Mouse (Mus musculus) lung, embryonic 14.5 days (tissue): ENCODE data around the gene Syn3. TPM values are rescaled to one million over a fixed set of nuclear protein-coding genes. Genes with fewer than 3 reads are reported as not detected.
A peak's percentile ranks its signal among the peaks of the same experiment; 100 is the strongest.

Experiments
- ATAC-seq: fragments of 200-750 bp; cut with Nextera tagmentation; 2 replicates; pipeline ENCODE4 v1.8.0; 2017; ENCODE audit warnings: mild to moderate bottlenecking, moderate TSS enrichment, moderate library complexity; ENCODE audit not compliant: insufficient read depth
- DNase-seq: peaks from one replicate; pipeline ENCODE4 v3.0.0-alpha.2; 2015
- H3K27ac ChIP-seq: fragments of 300-500 bp; sonication (generic); 2 replicates; pipeline ENCODE4 v1.5.1; 2014; ENCODE audit warnings: low read depth, mild to moderate bottlenecking, moderate library complexity
- H3K27me3 ChIP-seq: fragments of 300-500 bp; sonication (generic); 2 replicates; pipeline ENCODE4 v1.6.1; 2014; ENCODE audit warnings: low read length, control low read depth; ENCODE audit not compliant: insufficient read depth
- H3K36me3 ChIP-seq: fragments of 300-500 bp; sonication (generic); 2 replicates; pipeline ENCODE4 v1.6.1; 2014; ENCODE audit warnings: control low read depth; ENCODE audit not compliant: insufficient read depth
- H3K4me1 ChIP-seq: fragments of 300-500 bp; sonication (generic); 2 replicates; pipeline ENCODE4 v1.6.1; 2014; ENCODE audit warnings: antibody characterized with exemption, control low read depth; ENCODE audit not compliant: insufficient read depth
- H3K4me2 ChIP-seq: fragments of 300-500 bp; sonication (generic); 2 replicates; pipeline ENCODE4 v1.6.1; 2014; ENCODE audit warnings: mild to moderate bottlenecking
- H3K4me3 ChIP-seq: fragments of 300-500 bp; sonication (generic); 2 replicates; pipeline ENCODE4 v1.5.1; 2014; ENCODE audit warnings: low read depth, low read length
- H3K9ac ChIP-seq: fragments of 300-500 bp; sonication (generic); 2 replicates; pipeline ENCODE4 v1.6.1; 2014
- H3K9me3 ChIP-seq: fragments of 300-500 bp; sonication (generic); 2 replicates; pipeline ENCODE4 v1.6.1; 2016; ENCODE audit warnings: low read depth, low read length, control low read depth
- CTCF ChIP-seq: IDR thresholded peaks from 2 replicates; pipeline ENCODE4 v1.5.1; 2016; ENCODE audit warnings: antibody characterized with exemption, low read depth
- WGBS: fragments of 180-500 bp; shearing (Covaris S2); extraction: QIAGEN DNeasy Blood & Tissue Kit; methylation state at CpG from one replicate; pipeline ENCODE4 v1.1.7; 2014; 5-methylcytosine and 5-hydroxymethylcytosine counted together
- polyA plus RNA-seq: library from polyadenylated mRNA; unstranded; fragments of >200 nt; fragmentation: Nextera tagmentation; extraction: Ambion mirVana; gene quantifications from 2 replicates; pipeline ENCODE4 v1.2.1, GENCODE M21; 2014

The Syn3 gene
- polyA plus RNA-seq, 1 experiment from 2014 or later: 2.4 TPM

DNA sequence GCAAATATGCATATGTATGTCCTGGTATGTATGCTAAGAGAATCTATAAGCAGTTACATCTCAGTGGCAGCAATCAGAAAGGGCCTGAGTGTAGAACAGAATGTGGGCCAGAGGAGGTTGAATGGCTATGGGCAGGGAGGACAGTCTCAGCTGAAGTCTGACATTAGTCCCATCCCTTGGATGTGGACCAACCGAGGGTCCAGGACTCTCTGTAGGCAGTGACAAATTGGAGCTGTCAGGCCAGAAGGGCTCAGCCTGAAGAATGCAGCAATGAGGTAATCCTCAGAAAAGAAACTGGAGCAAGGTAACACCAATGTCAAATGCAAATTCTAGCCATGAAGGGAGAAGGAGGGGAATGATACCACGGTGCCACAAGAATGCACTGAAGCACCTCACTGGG, 421.4 kb downstream of the Syn3 start:
- H3K9ac ChIP-seq: no peak overlapping the region
- peaks cover 2% of the 10 kb centered on the region; the same call in 1 of the 2 replicates for H3K9me3 ChIP-seq
- H3K4me1 ChIP-seq: no peaks in the 10 kb centered on the region
- H3K4me3 ChIP-seq: no peak overlapping the region
- DNase-seq: no peak
- H3K4me2 ChIP-seq: no peak overlapping the region
- no peak for ATAC-seq
- no peak for TF ChIP-seq CTCF
- WGBS: 64% methylated on average over 2 of the region's 2 CpGs
- no peak overlapping the region for H3K27ac ChIP-seq
- no peaks in the 10 kb centered on the region for H3K27me3 ChIP-seq
- H3K36me3 ChIP-seq: no peaks in the 10 kb centered on the region

DNA sequence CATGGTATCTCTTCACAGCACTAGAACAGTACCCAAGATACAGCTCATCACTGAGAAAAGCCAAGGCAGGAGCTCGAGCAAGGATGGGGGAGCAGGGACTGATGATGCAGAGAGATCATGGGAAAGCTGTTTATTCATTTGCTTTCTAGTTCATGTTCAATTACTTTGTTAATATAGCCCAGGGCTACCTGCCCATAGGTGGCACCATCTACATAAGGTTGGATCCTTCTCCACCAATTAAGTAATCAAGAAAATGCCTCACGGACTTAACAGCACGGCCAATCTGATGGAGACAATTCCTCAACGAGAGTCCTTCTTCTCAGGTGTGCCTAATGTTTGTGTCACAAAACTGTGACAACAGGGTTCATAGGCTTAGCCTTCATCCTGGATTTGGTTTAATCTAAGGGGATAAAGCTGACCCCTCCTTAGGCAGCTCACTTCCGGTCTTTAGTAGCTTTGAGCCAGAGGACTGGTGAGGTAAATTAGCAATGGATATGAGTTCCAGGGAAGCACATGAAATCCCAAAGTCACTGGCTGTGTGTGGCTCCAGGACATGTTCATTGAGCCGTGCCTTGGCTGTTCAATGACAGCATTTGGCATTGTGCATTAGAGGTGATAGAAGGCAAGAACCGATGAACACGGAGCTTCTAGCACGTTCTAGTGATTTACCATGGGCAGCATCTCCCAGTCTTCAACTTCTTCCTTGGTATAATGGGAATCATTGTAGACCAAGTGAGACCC, 423.6 kb downstream of the Syn3 start:
- DNase-seq: peak; percentile 42
- Histone ChIP-seq H3K9ac (no peak overlapping the region), H3K4me2 (no peak overlapping the region), H3K4me3 (no peak overlapping the region), H3K36me3 (no peaks in the 10 kb centered on the region), H3K27ac (no peak overlapping the region), H3K27me3 (no peaks in the 10 kb centered on the region), H3K4me1 (no peaks in the 10 kb centered on the region), H3K9me3 (peaks cover 2% of the 10 kb centered on the region; the same call in 1 of the 2 replicates)
- WGBS: 78% methylated on average over 9 of the region's 9 CpGs
- no peak for ATAC-seq
- TF ChIP-seq CTCF: peak; percentile 20; the same call in 1 of the 2 replicates

DNA sequence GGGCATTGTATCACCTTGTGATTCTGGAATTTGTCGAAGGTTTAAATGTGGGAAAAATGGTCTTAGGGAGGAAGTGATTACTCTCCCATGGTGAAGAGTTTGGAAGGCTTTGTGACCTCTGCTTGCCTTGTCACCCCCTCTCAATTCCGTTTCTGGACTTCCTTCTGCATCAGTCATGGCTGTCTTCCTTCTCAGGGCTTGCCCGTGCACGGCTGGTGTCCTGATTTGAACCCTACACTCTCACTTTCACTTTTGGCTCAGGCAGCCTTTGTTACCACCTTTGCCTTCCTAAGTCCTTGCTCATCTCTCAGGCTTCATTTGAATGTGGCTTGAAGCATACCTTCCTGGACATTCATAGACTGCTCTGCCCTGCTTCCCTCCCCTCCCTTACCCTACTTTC, 424.6 kb downstream of the Syn3 start:
- Histone ChIP-seq H3K9me3 (peaks cover 2% of the 10 kb centered on the region; the same call in 1 of the 2 replicates), H3K4me2 (no peak overlapping the region), H3K36me3 (no peaks in the 10 kb centered on the region), H3K4me3 (no peak overlapping the region), H3K4me1 (no peaks in the 10 kb centered on the region), H3K27ac (no peak overlapping the region), H3K27me3 (no peaks in the 10 kb centered on the region), H3K9ac (no peak overlapping the region)
- DNase-seq (no peak), ATAC-seq (no peak)
- no peak for TF ChIP-seq CTCF
- whole genome bisulfite sequencing: 70% methylated on average over 4 of the region's 4 CpGs

DNA sequence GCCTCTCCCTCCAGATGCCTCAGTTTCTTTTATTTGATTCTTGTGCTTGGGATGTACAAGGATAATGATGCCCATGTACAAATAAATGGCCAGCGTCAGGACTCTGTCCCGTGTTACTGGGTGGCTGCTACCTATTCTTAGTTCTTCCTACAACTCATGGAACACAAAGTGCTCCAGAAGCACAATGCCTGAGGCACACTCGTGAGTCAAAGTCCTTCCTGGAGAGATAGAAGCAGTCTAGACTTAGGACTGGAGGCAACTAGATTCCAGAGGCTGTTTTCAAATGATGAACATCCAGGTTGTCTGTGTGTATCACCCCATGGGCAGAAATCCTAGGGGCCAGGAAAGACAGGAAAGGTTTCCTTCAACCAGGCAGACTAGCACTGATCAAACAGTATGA, 427.9 kb downstream of the Syn3 start:
- Histone ChIP-seq H3K4me2 (no peak overlapping the region), H3K4me1 (no peaks in the 10 kb centered on the region), H3K9me3 (peaks cover 2% of the 10 kb centered on the region; the same call in 1 of the 2 replicates), H3K9ac (no peak overlapping the region), H3K36me3 (no peaks in the 10 kb centered on the region), H3K27me3 (no peaks in the 10 kb centered on the region), H3K27ac (no peak overlapping the region), H3K4me3 (no peak overlapping the region)
- TF ChIP-seq CTCF: no peak
- 74% methylated on average over 3 of the region's 3 CpGs for WGBS
- DNase-seq: no peak
- ATAC-seq: no peak

DNA sequence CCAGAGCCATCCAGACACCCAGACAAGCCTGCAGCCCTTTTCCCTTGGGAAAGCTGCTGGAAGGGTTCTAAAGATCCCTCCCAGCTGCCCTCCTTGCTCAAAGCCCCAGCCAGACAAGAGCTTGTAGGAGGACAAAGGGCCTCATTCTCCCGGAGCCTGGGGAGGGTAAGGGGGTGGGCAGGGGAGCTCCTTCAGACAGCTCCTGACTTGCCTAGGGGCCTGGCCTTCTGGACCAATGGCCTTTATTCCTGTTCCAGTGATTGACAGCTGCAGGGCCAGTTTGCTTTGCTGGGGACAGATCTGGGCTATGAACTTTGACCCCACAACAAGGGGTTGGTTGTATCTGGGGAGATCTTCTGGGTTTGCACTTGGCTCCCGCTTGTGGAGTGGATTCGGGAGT, 429.4 kb downstream of the Syn3 start:
- H3K27me3 ChIP-seq: no peaks in the 10 kb centered on the region
- no peak overlapping the region for H3K4me2 ChIP-seq
- DNase-seq (peak; percentile 16), ATAC-seq (no peak)
- H3K27ac ChIP-seq: no peak overlapping the region
- no peak for TF ChIP-seq CTCF
- H3K9me3 ChIP-seq: peaks cover 2% of the 10 kb centered on the region; the same call in 1 of the 2 replicates
- H3K4me1 ChIP-seq: no peaks in the 10 kb centered on the region
- H3K9ac ChIP-seq: no peak overlapping the region
- no peak overlapping the region for H3K4me3 ChIP-seq
- H3K36me3 ChIP-seq: no peaks in the 10 kb centered on the region
- WGBS: 39% methylated on average over 3 of the region's 3 CpGs

DNA sequence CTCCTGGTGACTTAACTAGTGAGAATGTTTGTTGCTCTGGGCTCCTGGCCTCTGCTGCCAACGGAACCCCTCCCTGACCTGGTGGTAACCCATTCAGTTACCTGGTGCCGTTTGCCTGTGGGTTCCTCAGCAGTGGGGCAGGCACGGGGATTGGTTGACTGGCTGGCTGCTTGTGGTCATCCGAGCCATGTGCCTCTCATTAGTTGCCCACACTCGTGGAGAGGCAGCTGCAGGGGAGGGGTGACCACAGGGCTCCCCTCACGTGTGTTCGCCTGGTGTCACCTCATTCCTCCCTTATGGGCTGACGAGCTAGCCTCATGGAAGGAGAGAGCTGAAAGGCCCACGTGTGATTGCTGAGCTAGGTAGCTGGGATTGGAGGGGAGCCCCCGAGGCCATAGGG, 430.8 kb downstream of the Syn3 start:
- Histone ChIP-seq H3K27me3 (no peaks in the 10 kb centered on the region), H3K9ac (no peak overlapping the region), H3K27ac (no peak overlapping the region), H3K4me2 (no peak overlapping the region), H3K4me1 (no peaks in the 10 kb centered on the region), H3K36me3 (no peaks in the 10 kb centered on the region), H3K9me3 (no peaks in the 10 kb centered on the region), H3K4me3 (no peak overlapping the region)
- 62% methylated on average over 10 of the region's 10 CpGs for WGBS
- DNase-seq (no peak), ATAC-seq (no peak)
- no peak for TF ChIP-seq CTCF

DNA sequence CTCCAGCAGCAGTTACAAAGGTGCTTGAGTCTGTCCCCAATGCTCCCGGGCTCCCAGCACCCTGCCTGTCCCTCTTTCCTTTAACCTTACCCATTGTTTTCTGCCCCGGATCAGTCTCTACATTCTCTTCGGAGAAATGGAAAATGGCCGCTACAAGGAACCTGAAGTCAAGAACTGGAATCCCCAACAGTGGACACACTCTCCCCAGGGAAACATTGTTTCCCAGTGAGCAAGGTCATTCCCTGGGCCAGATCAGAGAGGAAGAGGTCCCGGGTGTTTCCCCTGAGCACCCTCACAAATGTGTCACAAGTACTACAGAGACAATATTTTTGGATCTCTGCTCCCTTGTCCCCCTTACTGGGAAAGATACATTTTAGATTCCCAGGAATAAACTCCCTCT, 432.0 kb downstream of the Syn3 start:
- H3K27ac ChIP-seq: no peak overlapping the region
- ATAC-seq: no peak
- H3K4me2 ChIP-seq: no peak overlapping the region
- H3K4me1 ChIP-seq: no peaks in the 10 kb centered on the region
- H3K4me3 ChIP-seq: no peak overlapping the region
- WGBS: 70% methylated on average over 5 of the region's 5 CpGs
- no peak for DNase-seq
- no peaks in the 10 kb centered on the region for H3K36me3 ChIP-seq
- no peak overlapping the region for H3K9ac ChIP-seq
- H3K27me3 ChIP-seq: no peaks in the 10 kb centered on the region
- TF ChIP-seq CTCF: no peak
- no peaks in the 10 kb centered on the region for H3K9me3 ChIP-seq

DNA sequence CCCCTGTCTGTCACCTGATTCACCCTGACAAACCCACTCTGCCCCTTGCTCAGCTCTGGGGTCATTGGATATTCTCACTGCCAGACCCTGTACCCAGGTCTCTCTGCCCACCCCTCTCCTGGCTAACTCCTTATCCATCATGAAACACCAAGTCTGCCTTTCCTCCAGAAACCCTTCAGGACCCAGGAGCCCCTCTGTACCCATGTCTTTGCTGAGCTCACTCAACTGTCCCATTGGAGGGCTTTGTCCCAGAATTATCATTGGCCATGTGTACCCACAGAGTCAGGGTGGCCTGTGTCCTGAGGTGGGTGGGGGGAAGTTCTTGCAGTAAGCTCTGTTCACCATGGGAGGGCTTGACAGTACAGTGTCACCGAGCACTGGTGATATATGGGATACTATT, 433.0 kb downstream of the Syn3 start:
- H3K9ac ChIP-seq: no peak overlapping the region
- H3K4me1 ChIP-seq: no peaks in the 10 kb centered on the region
- no peaks in the 10 kb centered on the region for H3K9me3 ChIP-seq
- DNase-seq (no peak), ATAC-seq (no peak)
- no peak overlapping the region for H3K27ac ChIP-seq
- H3K36me3 ChIP-seq: no peaks in the 10 kb centered on the region
- no peak overlapping the region for H3K4me3 ChIP-seq
- no peak; the same call in 1 of the 2 replicates for TF ChIP-seq CTCF
- H3K27me3 ChIP-seq: no peaks in the 10 kb centered on the region
- WGBS: 72% methylated on average over 1 of the region's 1 CpGs
- no peak overlapping the region for H3K4me2 ChIP-seq
